Mouse (Mus musculus) E14TG2a.4 (cell line): ENCODE measurements around the gene Slc37a4.

Experiments used
- H3K27me3 ChIP-seq: 2 replicates; pipeline ENCODE4 v1.6.1; 2014; ENCODE audit warnings: low read length, control low read depth; ENCODE audit not compliant: insufficient read depth
- H3K36me3 ChIP-seq: 2 replicates; pipeline ENCODE4 v1.6.1; 2014; ENCODE audit warnings: low read length, control low read depth; ENCODE audit not compliant: insufficient read depth
- H3K4me1 ChIP-seq: replicated peaks from 2 replicates; pipeline ENCODE4 v1.6.1; 2014; ENCODE audit warnings: low read depth, low read length, control low read depth
- H3K4me3 ChIP-seq: replicated peaks from 2 replicates; pipeline ENCODE4 v1.5.1; 2014; ENCODE audit warnings: mild to moderate bottlenecking, low read length
- H3K9me3 ChIP-seq: 2 replicates; pipeline ENCODE4 v1.6.1; 2014; ENCODE audit warnings: low read length, control low read depth
- CTCF ChIP-seq: conservative IDR thresholded peaks from 2 replicates; pipeline ENCODE4 v1.5.1; 2014; ENCODE audit warnings: low read length
- NANOG ChIP-seq: IDR thresholded peaks from 2 replicates; pipeline ENCODE4 v1.6.1; 2014; ENCODE audit warnings: borderline replicate concordance, low read length, mixed read lengths
- POU5F1 ChIP-seq: IDR thresholded peaks from 2 replicates; pipeline ENCODE4 v1.6.1; 2014; ENCODE audit warnings: low read length, borderline replicate concordance

Slc37a4 gene

GRCm38 (mm10) chr9:44384596-44384995, 12.1 kb upstream of the Slc37a4 start:
- Histone ChIP-seq H3K27me3 (no peaks in the 10 kb centered on the region), H3K4me1 (peaks cover 59% of the 10 kb centered on the region), H3K36me3 (peaks cover 94% of the 10 kb centered on the region), H3K4me3 (0 out of 2 replicates have a peak overlapping the region, but pooled peaks have one; percentile 17), H3K9me3 (no peaks in the 10 kb centered on the region)
- TF ChIP-seq NANOG (no peak), CTCF (no peak), POU5F1 (no peak)

GRCm38 (mm10) chr9:44387221-44387620, 9.4 kb upstream of the Slc37a4 start:
- peaks cover 98% of the 10 kb centered on the region for H3K36me3 ChIP-seq
- no peak overlapping the region for H3K4me3 ChIP-seq
- no peak for TF ChIP-seq NANOG
- no peak for TF ChIP-seq POU5F1
- no peak for TF ChIP-seq CTCF
- no peaks in the 10 kb centered on the region for H3K27me3 ChIP-seq
- no peaks in the 10 kb centered on the region for H3K9me3 ChIP-seq
- H3K4me1 ChIP-seq: peaks cover 46% of the 10 kb centered on the region

GRCm38 (mm10) chr9:44389273-44389672, 7.4 kb upstream of the Slc37a4 start:
- Histone ChIP-seq H3K4me3 (no peak overlapping the region), H3K9me3 (no peaks in the 10 kb centered on the region), H3K4me1 (peaks cover 31% of the 10 kb centered on the region), H3K27me3 (no peaks in the 10 kb centered on the region), H3K36me3 (peaks cover 87% of the 10 kb centered on the region)
- TF ChIP-seq CTCF (peak; percentile 79), POU5F1 (no peak), NANOG (no peak)

GRCm38 (mm10) chr9:44391466-44391865, 5.2 kb upstream of the Slc37a4 start:
- H3K27me3 ChIP-seq: no peaks in the 10 kb centered on the region
- TF ChIP-seq POU5F1: no peak
- TF ChIP-seq CTCF: peak; percentile 93
- no peak for TF ChIP-seq NANOG
- H3K36me3 ChIP-seq: peaks cover 65% of the 10 kb centered on the region
- H3K4me1 ChIP-seq: peaks cover 28% of the 10 kb centered on the region
- no peaks in the 10 kb centered on the region for H3K9me3 ChIP-seq
- no peak overlapping the region for H3K4me3 ChIP-seq

GRCm38 (mm10) chr9:44398087-44398486, 1.4 kb downstream of the Slc37a4 start:
- H3K9me3 ChIP-seq: no peaks in the 10 kb centered on the region
- H3K4me1 ChIP-seq: peaks cover 41% of the 10 kb centered on the region
- H3K4me3 ChIP-seq: peak overlapping the region; percentile 93
- peaks cover 48% of the 10 kb centered on the region for H3K36me3 ChIP-seq
- no peak for TF ChIP-seq POU5F1
- TF ChIP-seq NANOG: no peak
- no peak for TF ChIP-seq CTCF
- peaks cover 10% of the 10 kb centered on the region for H3K27me3 ChIP-seq

GRCm38 (mm10) chr9:44398551-44398950, 1.9 kb downstream of the Slc37a4 start:
- Histone ChIP-seq H3K9me3 (no peaks in the 10 kb centered on the region), H3K4me3 (peak overlapping the region; percentile 93), H3K27me3 (peaks cover 10% of the 10 kb centered on the region), H3K36me3 (peaks cover 51% of the 10 kb centered on the region), H3K4me1 (peaks cover 46% of the 10 kb centered on the region)
- TF ChIP-seq NANOG (no peak), POU5F1 (no peak), CTCF (no peak)

GRCm38 (mm10) chr9:44399114-44399794, 2.6 kb downstream of the Slc37a4 start:
- Histone ChIP-seq H3K9me3 (no peaks in the 10 kb centered on the region), H3K4me1 (peaks cover 50% of the 10 kb centered on the region), H3K4me3 (no peak overlapping the region), H3K36me3 (peaks cover 58% of the 10 kb centered on the region), H3K27me3 (peaks cover 10% of the 10 kb centered on the region)
- TF ChIP-seq NANOG (no peak), CTCF (no peak), POU5F1 (no peak)

- Histone ChIP-seq H3K4me1 (peaks cover 56% of the 10 kb centered on the region), H3K9me3 (no peaks in the 10 kb centered on the region), H3K36me3 (peaks cover 63% of the 10 kb centered on the region), H3K4me3 (no peak overlapping the region), H3K27me3 (peaks cover 10% of the 10 kb centered on the region)
- TF ChIP-seq NANOG (no peak), POU5F1 (no peak), CTCF (no peak)
Measured at GRCm38 (mm10) chr9:44399795-44400114, 3.1 kb downstream of the Slc37a4 start.

- H3K4me3 ChIP-seq: no peak overlapping the region
- peaks cover 74% of the 10 kb centered on the region for H3K36me3 ChIP-seq
- H3K27me3 ChIP-seq: peaks cover 10% of the 10 kb centered on the region
- TF ChIP-seq POU5F1: no peak
- H3K4me1 ChIP-seq: peaks cover 64% of the 10 kb centered on the region
- H3K9me3 ChIP-seq: no peaks in the 10 kb centered on the region
Measured at GRCm38 (mm10) chr9:44401081-44401480, 4.4 kb downstream of the Slc37a4 start.
